Mouse (Mus musculus) liver, embryonic 16.5 days (tissue): ENCODE data around the gene Gna12. TPM values are rescaled to one million over a fixed set of nuclear protein-coding genes. Genes with fewer than 3 reads are reported as not detected.

Experiments
- ATAC-seq: fragments of 200-750 bp; cut with Nextera tagmentation; 2 replicates; pipeline ENCODE4 v1.8.0; 2017; ENCODE audit warnings: low read depth, mild to moderate bottlenecking, moderate number of reproducible peaks, moderate library complexity
- H3K27ac ChIP-seq: fragments of 300-500 bp; sonication (generic); 2 replicates; pipeline ENCODE4 v1.5.1; 2014; ENCODE audit warnings: mild to moderate bottlenecking, low read length
- H3K27me3 ChIP-seq: fragments of 300-500 bp; sonication (generic); 2 replicates; pipeline ENCODE4 v1.6.1; 2014; ENCODE audit warnings: low read depth, low read length, mixed read lengths; ENCODE audit not compliant: control insufficient read depth, insufficient read depth
- H3K36me3 ChIP-seq: fragments of 300-500 bp; sonication (generic); 2 replicates; pipeline ENCODE4 v1.6.1; 2014; ENCODE audit warnings: mild to moderate bottlenecking; ENCODE audit not compliant: control insufficient read depth, insufficient read depth
- H3K4me1 ChIP-seq: fragments of 300-500 bp; sonication (generic); 2 replicates; pipeline ENCODE4 v1.6.1; 2014; ENCODE audit warnings: low read depth, low read length, mixed read lengths; ENCODE audit not compliant: control insufficient read depth
- H3K4me2 ChIP-seq: fragments of 300-500 bp; sonication (generic); 2 replicates; pipeline ENCODE4 v1.6.1; 2014; ENCODE audit warnings: low read depth, low read length, mixed read lengths
- H3K4me3 ChIP-seq: fragments of 300-500 bp; sonication (generic); 2 replicates; pipeline ENCODE4 v1.5.1; 2014; ENCODE audit warnings: low read depth, mild to moderate bottlenecking, low read length
- H3K9ac ChIP-seq: fragments of 300-500 bp; sonication (generic); 2 replicates; pipeline ENCODE4 v1.6.1; 2014; ENCODE audit warnings: low read depth, low read length
- H3K9me3 ChIP-seq: fragments of 300-500 bp; sonication (generic); replicated peaks from 2 replicates; pipeline ENCODE4 v1.6.1; 2016; ENCODE audit warnings: low read length; ENCODE audit not compliant: control insufficient read depth
- WGBS: fragments of 180-500 bp; shearing (Covaris S2); extraction: QIAGEN DNeasy Blood & Tissue Kit; methylation state at CpG from one replicate; pipeline ENCODE4 v1.1.7; 2014; ENCODE audit not compliant: insufficient replicate concordance; 5-methylcytosine and 5-hydroxymethylcytosine counted together
- polyA plus RNA-seq: library from polyadenylated mRNA; unstranded; fragments of >200 nt; fragmentation: Nextera tagmentation; extraction: Ambion mirVana; gene quantifications from 2 replicates; pipeline ENCODE4 v1.2.1, GENCODE M21; 2015

Gene Gna12
- polyA plus RNA-seq, 1 experiment from 2014 or later: 2.4 TPM

- Histone ChIP-seq H3K27me3 (no peaks in the 10 kb centered on the region), H3K4me3 (no peak overlapping the region), H3K27ac (no peak overlapping the region), H3K4me2 (no peak overlapping the region), H3K9ac (no peak overlapping the region), H3K36me3 (no peaks in the 10 kb centered on the region), H3K4me1 (no peaks in the 10 kb centered on the region), H3K9me3 (no peaks in the 10 kb centered on the region)
- WGBS: 57% methylated on average over 17 of the region's 17 CpGs
- ATAC-seq: no peak
Measured at GRCm38 (mm10) chr5:140726946-140727740, 103.1 kb downstream of the Gna12 start.

- H3K4me2 ChIP-seq: no peak overlapping the region
- H3K9me3 ChIP-seq: no peaks in the 10 kb centered on the region
- H3K9ac ChIP-seq: no peak overlapping the region
- no peak overlapping the region for H3K27ac ChIP-seq
- no peak for ATAC-seq
- no peaks in the 10 kb centered on the region for H3K36me3 ChIP-seq
- H3K27me3 ChIP-seq: no peaks in the 10 kb centered on the region
- no peak overlapping the region for H3K4me3 ChIP-seq
- H3K4me1 ChIP-seq: no peaks in the 10 kb centered on the region
- WGBS: 66% methylated on average over 7 of the region's 7 CpGs
Measured at GRCm38 (mm10) chr5:140726062-140726839, 104.0 kb downstream of the Gna12 start.

GRCm38 (mm10) chr5:140723822-140724221, 106.4 kb downstream of the Gna12 start, which contains the start of gene Amz1:
Gene Amz1 (plus strand): TSS chr5:140724127.
- Histone ChIP-seq H3K36me3 (no peaks in the 10 kb centered on the region), H3K9me3 (no peaks in the 10 kb centered on the region), H3K27me3 (no peaks in the 10 kb centered on the region), H3K9ac (no peak within 1 kb of the TSS), H3K4me1 (no peaks in the 10 kb centered on the region), H3K4me2 (no peak within 1 kb of the TSS), H3K4me3 (no peak within 1 kb of the TSS), H3K27ac (no peak within 1 kb of the TSS)
- WGBS: 64% methylated on average over 13 of the region's 13 CpGs
- ATAC-seq: no peak

DNA sequence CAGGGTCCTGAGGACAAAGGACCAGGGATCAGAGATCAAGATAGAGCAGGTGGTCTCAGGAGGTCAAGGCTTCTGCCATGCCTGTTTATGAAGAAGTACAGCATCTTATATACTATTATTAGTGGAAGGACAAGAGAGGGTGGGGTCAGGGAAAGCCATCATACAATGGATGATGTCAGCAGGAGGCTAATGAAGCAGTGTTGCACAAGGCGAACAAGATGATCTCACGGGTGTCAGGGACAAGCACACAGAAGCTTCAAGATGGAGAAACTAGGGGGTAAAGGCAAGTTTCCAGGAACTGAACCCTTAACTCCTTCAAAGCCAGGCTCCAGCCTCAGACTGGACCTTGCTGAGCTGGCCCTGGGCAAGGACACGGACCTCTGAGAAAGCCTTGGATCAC, 108.1 kb downstream of the Gna12 start:
- peaks cover 11% of the 10 kb centered on the region for H3K36me3 ChIP-seq
- ATAC-seq: no peak
- H3K27me3 ChIP-seq: no peaks in the 10 kb centered on the region
- no peak overlapping the region for H3K4me3 ChIP-seq
- H3K4me2 ChIP-seq: no peak overlapping the region
- WGBS: 58% methylated on average over 3 of the region's 3 CpGs
- H3K4me1 ChIP-seq: no peaks in the 10 kb centered on the region
- no peak overlapping the region for H3K27ac ChIP-seq
- H3K9me3 ChIP-seq: no peaks in the 10 kb centered on the region
- H3K9ac ChIP-seq: no peak overlapping the region

- H3K9me3 ChIP-seq: no peaks in the 10 kb centered on the region
- no peak for ATAC-seq
- WGBS: 46% methylated on average over 7 of the region's 7 CpGs
Measured at GRCm38 (mm10) chr5:140720773-140721172, 109.5 kb downstream of the Gna12 start.

DNA sequence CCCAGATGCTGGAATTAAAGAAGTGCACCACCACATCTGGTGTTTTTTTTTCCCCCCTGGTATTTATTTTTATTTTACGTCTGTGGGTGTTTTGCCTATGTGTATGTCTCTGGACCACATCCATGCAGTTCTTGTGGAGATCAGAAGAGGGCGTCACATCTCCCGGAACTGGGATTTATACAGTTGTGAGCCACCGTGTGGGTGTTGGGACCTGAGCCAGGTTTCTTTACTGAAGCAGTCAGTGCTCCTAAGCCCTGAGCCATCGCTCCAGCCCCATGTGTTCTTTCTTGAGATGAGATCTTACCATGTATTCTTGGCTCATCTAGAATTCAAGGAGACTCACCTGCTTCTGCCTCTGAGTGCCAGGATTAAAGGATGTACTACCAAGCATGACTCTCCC, 119.2 kb downstream of the Gna12 start:
- Histone ChIP-seq H3K9ac (no peak overlapping the region), H3K27ac (no peak overlapping the region), H3K4me1 (peaks cover 4% of the 10 kb centered on the region), H3K9me3 (no peaks in the 10 kb centered on the region), H3K4me3 (no peak overlapping the region), H3K27me3 (no peaks in the 10 kb centered on the region), H3K4me2 (no peak overlapping the region), H3K36me3 (peaks cover 16% of the 10 kb centered on the region)
- WGBS: 76% methylated on average over 5 of the region's 5 CpGs
- no peak for ATAC-seq

More at GRCm38 (mm10) chr5:140720773-140721172, 109.5 kb downstream of the Gna12 start:
- peaks cover 11% of the 10 kb centered on the region for H3K36me3 ChIP-seq
- H3K4me2 ChIP-seq: no peak overlapping the region
- no peaks in the 10 kb centered on the region for H3K27me3 ChIP-seq
- H3K9ac ChIP-seq: no peak overlapping the region
- no peak overlapping the region for H3K27ac ChIP-seq
- H3K4me3 ChIP-seq: no peak overlapping the region
- H3K4me1 ChIP-seq: no peaks in the 10 kb centered on the region

DNA sequence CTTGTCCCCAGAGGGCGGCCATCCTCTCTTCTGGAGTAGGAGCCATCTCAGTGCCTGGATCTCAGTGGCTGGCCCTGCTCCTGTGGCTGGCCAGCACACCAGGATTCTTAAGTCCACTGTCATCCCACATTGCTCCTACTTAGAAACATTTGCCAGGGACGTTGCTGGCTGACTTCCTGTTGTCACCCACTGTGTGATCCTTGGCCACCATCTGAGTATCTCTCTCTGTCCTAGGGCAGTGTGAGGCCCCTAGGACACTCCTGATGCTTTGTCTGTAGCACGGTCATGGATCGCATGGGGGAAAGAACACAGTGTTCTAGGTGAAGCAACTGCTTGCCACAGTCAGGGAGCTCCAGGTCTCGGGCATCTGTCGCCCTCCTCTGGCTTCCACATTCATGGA, 119.9 kb downstream of the Gna12 start:
- H3K9me3 ChIP-seq: no peaks in the 10 kb centered on the region
- H3K36me3 ChIP-seq: peaks cover 16% of the 10 kb centered on the region
- H3K4me1 ChIP-seq: peaks cover 11% of the 10 kb centered on the region
- no peak overlapping the region for H3K9ac ChIP-seq
- no peak for ATAC-seq
- no peaks in the 10 kb centered on the region for H3K27me3 ChIP-seq
- H3K4me3 ChIP-seq: no peak overlapping the region
- WGBS: 79% methylated on average over 6 of the region's 6 CpGs
- H3K27ac ChIP-seq: no peak overlapping the region
- no peak overlapping the region for H3K4me2 ChIP-seq
